Mouse (Mus musculus) heart, embryonic 12.5 days (tissue): Measurements from ENCODE around the gene Ptprs. TPM values are rescaled to one million over a fixed set of nuclear protein-coding genes. Genes with fewer than 3 reads are reported as not detected.

ENCODE experiments used
- microRNA-seq: library from miRNA; unstranded; fragments of <30 nt; microRNA quantifications from one replicate; pipeline ENCODE4, GENCODE M21; 2017
- polyA plus RNA-seq: library from polyadenylated mRNA; unstranded; fragments of >200 nt; fragmentation: Nextera tagmentation; extraction: Ambion mirVana; gene quantifications from 2 replicates; pipeline ENCODE4 v1.2.1, GENCODE M21; 2016

The Ptprs gene
- polyA plus RNA-seq, 1 experiment from 2014 or later, result 90.2 TPM

Small RNA genes lying within 50 kb of the gene (microRNA-seq; reads per million reads assigned to microRNA genes)
- gene Mir6977, result 0.94 reads per million

Other genes with a start within 250 kb of the Ptprs start
- gene Fem1a, start 219.7 kb downstream of the Ptprs start, polyA plus RNA-seq, result 19.5 and 19.9 TPM in 2 replicates
- 8.6 and 9.5 TPM in 2 replicates for gene Ticam1, start 199.7 kb downstream of the Ptprs start, polyA plus RNA-seq
- 59.1 and 60.0 TPM in 2 replicates for gene Plin3, start 183.6 kb downstream of the Ptprs start, polyA plus RNA-seq
- gene Arrdc5, start 176.2 kb downstream of the Ptprs start, polyA plus RNA-seq, result not detected in 2 replicates
- 88.4 and 91.2 TPM in 2 replicates for gene Uhrf1, start 173.2 kb downstream of the Ptprs start, polyA plus RNA-seq
- gene Kdm4b, start 150.4 kb downstream of the Ptprs start, polyA plus RNA-seq, result 34.3 and 37.1 TPM in 2 replicates
- gene Znrf4, start 35.9 kb upstream of the Ptprs start, polyA plus RNA-seq, result not detected in 2 replicates
- 0.35 and 0.40 TPM in 2 replicates for gene Gm20219, start 77.9 kb upstream of the Ptprs start, polyA plus RNA-seq
- 61.1 and 61.2 TPM in 2 replicates for gene Safb2, start 108.1 kb upstream of the Ptprs start, polyA plus RNA-seq
- gene Safb, start 108.3 kb upstream of the Ptprs start, polyA plus RNA-seq, result 93.1 and 101 TPM in 2 replicates
- gene 2410015M20Rik, start 133.3 kb upstream of the Ptprs start, polyA plus RNA-seq, result 253 and 282 TPM in 2 replicates
- gene Rpl36, start 136.9 kb upstream of the Ptprs start, polyA plus RNA-seq, result 1,231 and 1,273 TPM in 2 replicates
- 66.2 and 67.3 TPM in 2 replicates for gene Lonp1, start 150.4 kb upstream of the Ptprs start, polyA plus RNA-seq
- 0.28 and 0.42 TPM in 2 replicates for gene Catsperd, start 151.7 kb upstream of the Ptprs start, polyA plus RNA-seq
- gene Ranbp3, start 196.8 kb upstream of the Ptprs start, polyA plus RNA-seq, result 63.2 and 64.5 TPM in 2 replicates
- 638 and 663 TPM in 2 replicates for gene Ndufa11, start 241.3 kb upstream of the Ptprs start, polyA plus RNA-seq
- 12.1 and 12.9 TPM in 2 replicates for gene Vmac, start 241.5 kb upstream of the Ptprs start, polyA plus RNA-seq